Mouse (Mus musculus) megakaryocyte, embryonic 14.5 days (primary cell): ENCODE results near the gene Npdc1.

Experiments
- FLI1 ChIP-seq: IDR thresholded peaks from 2 replicates; pipeline ENCODE4 v1.6.1; 2012; ENCODE audit warnings: low read length, inconsistent platforms, mixed read lengths
- GATA1 ChIP-seq: IDR thresholded peaks from 3 replicates; pipeline ENCODE4 v1.6.1; 2012; ENCODE audit warnings: mixed read lengths, low read length, inconsistent platforms, borderline replicate concordance

GRCm38 (mm10) chr2:25427256-25427655, 28.1 kb downstream of the Npdc1 start:
- TF ChIP-seq GATA1 (no peak), FLI1 (no peak)
